Mouse (Mus musculus) forebrain, postnatal 0 days (tissue): ENCODE data around the gene Tmem144. TPM values are rescaled to one million over a fixed set of nuclear protein-coding genes. Genes with fewer than 3 reads are reported as not detected.

Experiments used
- ATAC-seq: fragments of 200-750 bp; cut with Nextera tagmentation; 2 replicates; pipeline ENCODE4 v1.8.0; 2017; ENCODE audit warnings: mild to moderate bottlenecking, moderate library complexity
- DNase-seq: peaks from one replicate; pipeline ENCODE4 v3.0.0-alpha.2; 2015
- H3K27ac ChIP-seq: fragments of 300-500 bp; sonication (generic); 2 replicates; pipeline ENCODE4 v1.5.1; 2014; ENCODE audit warnings: low read depth, mild to moderate bottlenecking, antibody characterized with exemption, low read length, moderate library complexity, mixed read lengths
- H3K27me3 ChIP-seq: fragments of 300-500 bp; sonication (generic); 2 replicates; pipeline ENCODE4 v1.6.1; 2014; ENCODE audit warnings: mild to moderate bottlenecking, low read length, mixed read lengths; ENCODE audit not compliant: insufficient read depth
- H3K36me3 ChIP-seq: fragments of 300-500 bp; sonication (generic); 2 replicates; pipeline ENCODE4 v1.6.1; 2014; ENCODE audit warnings: mild to moderate bottlenecking, moderate library complexity; ENCODE audit not compliant: insufficient read depth
- H3K4me1 ChIP-seq: fragments of 300-500 bp; sonication (generic); 2 replicates; pipeline ENCODE4 v1.6.1; 2014; ENCODE audit warnings: antibody characterized with exemption; ENCODE audit not compliant: insufficient read depth
- H3K4me2 ChIP-seq: fragments of 300-500 bp; sonication (generic); 2 replicates; pipeline ENCODE4 v1.6.1; 2014; ENCODE audit warnings: low read depth, mild to moderate bottlenecking, moderate library complexity
- H3K4me3 ChIP-seq: fragments of 300-500 bp; sonication (generic); 2 replicates; pipeline ENCODE4 v1.5.1; 2014; ENCODE audit warnings: low read depth, low read length, mixed read lengths
- H3K9ac ChIP-seq: fragments of 300-500 bp; sonication (generic); 2 replicates; pipeline ENCODE4 v1.6.1; 2014; ENCODE audit warnings: mild to moderate bottlenecking
- H3K9me3 ChIP-seq: fragments of 300-500 bp; sonication (generic); 2 replicates; pipeline ENCODE4 v1.6.1; 2016; ENCODE audit warnings: low read length
- CTCF ChIP-seq: sonication (generic); IDR thresholded peaks from 2 replicates; pipeline ENCODE4 v1.5.1; 2016; ENCODE audit warnings: antibody characterized with exemption, control low read depth, low read depth
- WGBS: fragments of 180-500 bp; shearing (Covaris S2); extraction: QIAGEN DNeasy Blood & Tissue Kit; methylation state at CpG from one replicate; pipeline ENCODE4 v1.1.7; 2014; 5-methylcytosine and 5-hydroxymethylcytosine counted together
- polyA plus RNA-seq: library from polyadenylated mRNA; unstranded; fragments of >200 nt; fragmentation: Nextera tagmentation; extraction: Ambion mirVana; gene quantifications from 2 replicates; pipeline ENCODE4 v1.2.1, GENCODE M21; 2015
- total RNA-seq: library from RNA; depleted of rRNA; stranded (reverse); fragments of >200 nt; gene quantifications from 2 replicates; pipeline ENCODE4 v1.2.3, GENCODE M21; 2014; rRNA removed

The Tmem144 gene
- total RNA-seq (1.00 and 1.2 TPM in 2 replicates), polyA plus RNA-seq (1.4 and 2.6 TPM in 2 replicates)

DNA sequence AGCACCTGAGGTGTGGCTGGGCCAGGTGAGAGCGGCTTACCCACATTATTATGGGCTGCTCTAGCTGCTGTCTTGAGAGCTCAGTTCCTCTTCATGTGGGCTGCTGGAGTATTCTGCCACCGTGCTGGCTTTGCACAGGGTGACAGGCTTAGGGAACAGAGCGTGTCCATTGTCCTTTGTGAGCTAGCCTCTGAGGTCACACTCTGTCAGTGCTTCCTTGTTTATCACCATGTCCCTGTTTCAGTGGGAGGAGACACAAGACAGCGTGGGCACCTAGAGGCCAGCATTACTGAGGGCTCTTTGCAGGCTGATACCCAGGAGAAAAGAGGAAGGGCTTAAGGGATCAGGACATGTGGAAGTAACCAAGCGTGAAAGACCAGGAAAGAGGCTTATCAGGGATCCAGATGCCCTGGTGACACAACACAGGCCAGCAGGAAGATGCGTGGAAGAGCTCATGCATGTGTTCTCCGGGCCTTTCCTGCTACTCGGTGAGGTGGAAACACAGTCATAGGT is at the start of gene Tmem144:
Tmem144 (minus strand) TSS at position 120 of the 513 bp plus-strand sequence.
- H3K9me3 ChIP-seq: no peaks in the 10 kb centered on the region
- no peak within 1 kb of the TSS for H3K4me3 ChIP-seq
- H3K4me1 ChIP-seq: no peaks in the 10 kb centered on the region
- TF ChIP-seq CTCF: no peak
- H3K36me3 ChIP-seq: no peaks in the 10 kb centered on the region
- H3K27me3 ChIP-seq: no peaks in the 10 kb centered on the region
- ATAC-seq (peak; percentile 36), DNase-seq (no peak)
- H3K9ac ChIP-seq: no peak within 1 kb of the TSS
- 47% methylated on average over 8 of the region's 8 CpGs for WGBS
- no peak within 1 kb of the TSS for H3K27ac ChIP-seq
- H3K4me2 ChIP-seq: no peak within 1 kb of the TSS

DNA sequence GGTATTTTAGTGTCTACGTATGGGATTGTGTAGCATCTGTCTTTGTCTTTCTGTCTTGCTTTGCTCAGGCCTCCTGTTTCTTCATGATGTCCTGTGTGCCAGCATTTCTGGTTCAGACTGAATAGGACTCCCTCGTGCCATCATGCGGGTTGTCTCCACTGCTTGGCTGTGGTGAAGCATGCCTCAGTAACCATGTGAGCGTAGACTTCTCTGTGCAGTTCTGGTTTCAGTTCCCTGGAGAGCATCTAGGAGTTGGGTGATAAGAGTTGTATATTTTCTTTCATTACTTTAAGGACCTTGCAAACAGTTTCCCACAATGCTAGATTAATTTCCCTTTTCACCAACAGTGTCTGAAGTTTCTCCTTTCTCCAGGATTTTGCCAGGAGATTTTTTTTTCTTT is 49.2 kb upstream of the Tmem144 start:
- no peaks in the 10 kb centered on the region for H3K36me3 ChIP-seq
- ATAC-seq: no peak
- no peak overlapping the region for H3K4me3 ChIP-seq
- no peaks in the 10 kb centered on the region for H3K27me3 ChIP-seq
- WGBS: 94% methylated on average over 4 of the region's 4 CpGs
- no peak overlapping the region for H3K27ac ChIP-seq
- H3K4me2 ChIP-seq: no peak overlapping the region
- no peaks in the 10 kb centered on the region for H3K9me3 ChIP-seq
- no peak overlapping the region for H3K9ac ChIP-seq
- no peaks in the 10 kb centered on the region for H3K4me1 ChIP-seq
- no peak for DNase-seq
- no peak for TF ChIP-seq CTCF

DNA sequence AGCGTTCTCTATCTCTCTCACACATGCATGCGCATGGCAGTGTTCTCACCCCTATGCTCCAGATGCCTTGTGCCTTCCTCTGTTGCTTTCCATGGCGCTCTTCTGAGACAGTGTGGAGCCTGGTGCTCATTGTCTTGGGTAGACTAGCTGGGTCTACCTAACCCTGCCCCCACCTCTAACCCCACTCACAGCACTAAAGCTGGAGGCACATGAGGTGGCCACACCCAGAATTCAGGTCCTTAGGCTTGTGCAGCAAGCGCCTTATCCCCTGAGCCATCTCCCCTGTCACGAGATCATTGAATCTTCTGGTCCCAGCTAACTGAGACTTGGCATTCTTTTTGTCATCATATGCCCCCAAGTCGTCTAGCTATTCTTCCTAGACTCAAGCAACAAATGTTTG is 48.7 kb upstream of the Tmem144 start:
- Histone ChIP-seq H3K36me3 (no peaks in the 10 kb centered on the region), H3K9me3 (no peaks in the 10 kb centered on the region), H3K9ac (no peak overlapping the region), H3K4me2 (no peak overlapping the region), H3K4me1 (no peaks in the 10 kb centered on the region), H3K27ac (no peak overlapping the region), H3K4me3 (no peak overlapping the region), H3K27me3 (no peaks in the 10 kb centered on the region)
- 93% methylated on average over 6 of the region's 6 CpGs for WGBS
- no peak for TF ChIP-seq CTCF
- DNase-seq (no peak), ATAC-seq (no peak)

- no peak for DNase-seq
- 96% methylated on average over 2 of the region's 2 CpGs for WGBS
- Histone ChIP-seq H3K36me3 (no peaks in the 10 kb centered on the region), H3K4me3 (no peak overlapping the region), H3K27me3 (no peaks in the 10 kb centered on the region), H3K9ac (no peak overlapping the region), H3K27ac (no peak overlapping the region), H3K4me2 (no peak overlapping the region), H3K9me3 (no peaks in the 10 kb centered on the region), H3K4me1 (no peaks in the 10 kb centered on the region)
- ATAC-seq: no peak
- no peak for TF ChIP-seq CTCF
Observed at GRCm38 (mm10) chr3:79900502-79900901, 47.9 kb upstream of the Tmem144 start.

DNA sequence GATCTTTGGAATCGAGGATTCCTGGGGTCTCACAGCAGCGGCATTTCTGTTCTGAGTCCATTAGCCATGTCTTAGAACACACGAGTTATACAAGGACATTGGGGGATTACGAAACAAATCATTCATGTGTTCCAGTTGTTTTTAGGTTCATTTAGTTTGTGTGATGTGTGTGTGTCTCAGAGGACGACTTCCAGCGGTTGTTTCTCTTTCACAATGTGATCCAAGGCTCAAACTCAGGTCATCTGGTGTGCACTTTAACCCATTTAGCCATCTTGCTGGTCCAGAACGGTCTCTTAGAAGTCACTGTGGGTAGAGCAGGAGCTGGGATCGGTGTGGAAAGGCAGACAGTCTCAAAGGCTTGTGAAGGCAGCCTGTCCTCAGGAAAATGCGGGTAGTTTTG is 47.3 kb upstream of the Tmem144 start:
- Histone ChIP-seq H3K36me3 (no peaks in the 10 kb centered on the region), H3K27ac (no peak overlapping the region), H3K27me3 (no peaks in the 10 kb centered on the region), H3K4me1 (no peaks in the 10 kb centered on the region), H3K4me2 (no peak overlapping the region), H3K9me3 (no peaks in the 10 kb centered on the region), H3K9ac (no peak overlapping the region), H3K4me3 (no peak overlapping the region)
- 80% methylated on average over 9 of the region's 9 CpGs for WGBS
- no peak for TF ChIP-seq CTCF
- ATAC-seq: no peak
- DNase-seq: no peak

GRCm38 (mm10) chr3:79898514-79898913 is 45.9 kb upstream of the Tmem144 start:
- Histone ChIP-seq H3K9ac (no peak overlapping the region), H3K27me3 (no peaks in the 10 kb centered on the region), H3K4me3 (no peak overlapping the region), H3K27ac (no peak overlapping the region), H3K36me3 (no peaks in the 10 kb centered on the region), H3K4me1 (no peaks in the 10 kb centered on the region), H3K9me3 (no peaks in the 10 kb centered on the region), H3K4me2 (no peak overlapping the region)
- DNase-seq: no peak
- TF ChIP-seq CTCF: no peak
- no peak for ATAC-seq

GRCm38 (mm10) chr3:79897534-79898370 is 45.2 kb upstream of the Tmem144 start:
- Histone ChIP-seq H3K4me1 (no peaks in the 10 kb centered on the region), H3K4me2 (peak overlapping the region; percentile 26; the same call in 1 of the 2 replicates), H3K36me3 (no peaks in the 10 kb centered on the region), H3K9me3 (no peaks in the 10 kb centered on the region), H3K27ac (peak overlapping the region; percentile 46), H3K9ac (no peak overlapping the region), H3K4me3 (no peak overlapping the region), H3K27me3 (no peaks in the 10 kb centered on the region)
- ATAC-seq: peak; percentile 90
- peak; percentile 72 for DNase-seq
- WGBS: 52% methylated on average over 13 of the region's 13 CpGs
- TF ChIP-seq CTCF: no peak
